Mouse (Mus musculus) left cerebral cortex, adult 9 months (tissue): ENCODE data around the gene Tnni1.

Experiments used
- DNase-seq, 2 experiments: peaks; one replicate each; pipeline ENCODE4 v3.0.0; 2022; ENCODE audit warnings: low spot score in 2 of 2

Tnni1 gene

DNA sequence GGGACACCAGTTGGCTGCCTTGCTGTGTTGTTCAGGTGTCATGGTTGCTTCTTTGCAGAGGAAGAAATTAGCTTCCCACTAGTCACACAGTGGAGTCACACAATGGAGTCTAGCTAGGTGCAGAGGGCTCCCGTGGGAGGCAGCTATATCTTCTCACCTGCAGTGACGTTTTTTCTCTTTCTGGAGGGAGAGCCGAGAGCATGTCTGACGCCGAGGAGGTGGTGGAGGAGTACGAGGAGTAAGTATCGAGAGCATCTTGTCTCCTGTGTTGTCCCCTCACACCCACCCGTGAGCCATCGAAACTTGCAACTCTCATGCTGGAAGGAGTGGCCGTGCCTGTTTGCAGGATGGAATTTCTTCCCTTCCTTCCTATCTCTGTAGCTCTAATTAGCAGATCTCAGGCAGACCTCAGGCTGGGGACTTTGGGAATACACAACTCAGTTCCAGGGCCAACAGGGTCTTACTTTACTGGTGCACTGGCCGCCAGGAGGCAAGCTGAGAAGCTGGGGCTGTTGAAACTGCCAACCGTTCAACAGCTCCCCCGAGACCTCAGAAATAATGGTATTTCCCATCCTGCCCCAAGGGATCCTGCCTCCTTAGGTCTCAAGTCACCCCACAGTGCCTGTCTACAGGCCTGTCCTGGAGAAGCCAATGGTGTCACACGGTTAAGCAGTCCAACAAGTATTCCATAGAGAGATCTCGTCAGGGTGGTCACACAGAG lies 61.6 kb downstream of the Tnni1 start:
- DNase-seq, result peak in 1 of 2 experiments; percentile 24

DNA sequence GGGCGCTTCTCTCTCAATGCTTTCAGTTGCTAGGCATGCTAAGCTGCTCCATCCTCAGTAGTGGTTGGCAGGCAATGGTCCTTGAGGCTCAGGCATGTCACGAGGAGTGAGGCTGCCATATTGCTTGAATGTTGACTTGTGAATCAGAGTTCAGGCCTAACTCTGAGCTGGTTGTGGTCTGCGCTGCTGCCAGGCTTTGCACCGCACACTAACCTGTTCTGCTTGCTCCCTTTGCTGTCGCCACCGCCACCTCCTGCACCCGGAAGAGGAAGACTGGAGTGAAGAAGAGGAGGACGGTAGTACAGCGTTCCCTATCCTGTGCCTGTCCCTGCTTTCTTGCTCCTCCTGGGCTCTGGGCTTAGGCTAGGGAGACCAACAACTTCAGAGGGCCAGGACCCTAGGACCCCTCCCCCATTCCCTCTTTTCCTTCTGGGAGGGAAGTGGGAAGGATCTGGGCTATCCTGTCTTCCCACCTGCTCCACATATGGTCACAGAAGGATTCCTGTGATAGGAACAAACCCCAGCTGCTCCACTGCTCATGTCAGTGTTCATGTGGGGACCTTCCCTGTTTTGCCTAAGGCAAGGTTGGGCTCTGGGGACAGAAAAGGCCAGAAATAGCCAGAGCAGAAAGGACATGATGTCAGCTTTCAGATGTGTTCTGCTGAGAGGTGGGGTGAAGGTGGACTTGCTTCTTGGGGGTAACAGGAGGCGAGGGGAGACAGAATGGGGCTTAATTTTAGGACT lies 64.5 kb downstream of the Tnni1 start:
- no peak for DNase-seq

DNA sequence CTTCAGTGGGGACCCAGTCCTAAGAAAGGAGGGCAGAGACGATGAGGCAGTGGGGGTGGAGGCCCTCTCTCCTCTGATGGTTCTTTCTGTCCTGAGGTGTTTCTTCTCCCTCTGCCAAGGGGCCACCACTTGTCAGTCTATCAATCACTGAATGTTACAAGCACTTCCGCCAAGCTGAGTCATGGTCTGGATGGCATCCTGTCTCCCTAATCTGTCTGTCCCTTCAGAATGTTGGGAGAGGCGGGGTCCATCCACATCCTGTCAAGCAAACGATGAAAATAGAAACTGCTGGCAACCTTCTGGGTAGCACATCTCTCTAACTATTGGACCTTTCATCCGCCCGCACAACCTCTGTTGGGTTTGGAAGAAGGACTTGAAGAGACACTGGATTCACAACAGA lies 65.2 kb downstream of the Tnni1 start:
- no peak for DNase-seq

DNA sequence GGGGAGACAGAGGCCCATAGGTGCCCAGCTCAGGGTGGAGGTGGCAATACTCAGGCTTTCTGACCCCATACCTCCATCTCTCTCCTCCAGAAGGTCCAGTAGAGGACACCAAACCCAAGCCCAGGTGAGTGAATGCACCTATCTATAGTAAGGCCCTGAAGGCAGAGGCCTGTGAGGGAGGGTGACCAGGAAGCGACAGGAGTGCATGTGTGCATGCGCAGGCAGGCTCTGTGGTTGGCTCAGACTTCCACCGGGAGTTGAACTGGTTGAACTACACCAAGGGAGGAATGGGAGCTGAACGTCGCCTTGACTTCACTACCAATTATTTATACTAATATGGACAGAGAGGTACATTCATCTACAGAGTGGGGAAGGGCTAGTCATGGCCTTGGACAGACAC lies 67.4 kb downstream of the Tnni1 start:
- no peak for DNase-seq

DNA sequence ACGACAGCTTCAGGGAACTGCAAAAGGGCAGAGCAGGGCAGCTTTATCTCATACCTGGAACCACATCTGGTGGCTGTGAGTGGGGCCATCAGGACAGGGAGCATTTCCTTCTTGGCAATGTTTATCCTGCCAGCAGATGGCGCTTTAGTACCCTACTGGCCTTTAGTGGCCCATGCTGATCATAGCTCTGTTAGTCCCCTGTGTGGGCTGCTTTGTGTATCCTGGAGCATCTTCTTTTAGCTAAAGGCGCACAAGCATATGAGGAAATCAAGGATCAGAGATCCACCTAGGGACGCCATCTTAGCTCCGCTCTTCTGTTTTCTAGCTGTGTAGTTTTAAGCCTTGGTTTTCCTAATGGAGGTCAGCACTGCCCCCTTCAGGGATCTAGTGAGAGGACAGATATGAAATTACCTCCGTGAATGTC lies 67.9 kb downstream of the Tnni1 start:
- peak in 1 of 2 experiments; percentile 31 for DNase-seq

DNA sequence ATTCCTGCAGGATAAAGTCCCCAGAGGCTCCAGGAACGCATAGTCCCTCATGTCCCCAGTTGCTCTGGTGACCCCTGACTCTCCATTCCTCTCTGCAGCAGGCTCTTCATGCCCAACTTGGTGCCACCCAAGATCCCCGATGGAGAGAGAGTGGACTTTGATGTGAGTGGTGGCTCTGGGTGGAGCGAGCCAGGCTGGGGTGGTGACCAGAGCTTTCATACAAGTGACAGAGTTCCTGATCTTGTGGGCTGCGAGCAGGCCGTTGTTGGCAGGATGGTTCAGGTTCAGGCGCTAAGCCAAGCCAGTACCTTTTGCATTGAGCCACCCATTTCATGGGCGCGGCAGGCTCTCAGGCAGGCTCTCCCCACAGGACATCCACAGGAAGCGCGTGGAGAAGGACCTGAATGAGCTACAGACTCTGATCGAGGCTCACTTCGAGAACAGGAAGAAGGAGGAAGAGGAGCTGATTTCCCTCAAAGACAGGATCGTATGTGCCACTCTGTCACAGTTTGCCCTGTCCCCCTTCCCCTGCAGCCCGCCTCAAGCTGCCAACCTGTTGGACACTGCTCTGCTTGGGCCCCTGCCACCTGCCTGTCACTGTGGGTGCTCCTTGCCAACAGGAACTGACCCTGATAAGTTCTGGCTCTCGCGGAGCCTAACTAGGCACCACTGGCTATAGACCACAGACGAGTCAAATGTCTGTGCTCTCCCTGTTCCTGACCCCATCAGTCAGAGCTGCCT lies 68.5 kb downstream of the Tnni1 start:
- DNase-seq, result no peak

DNA sequence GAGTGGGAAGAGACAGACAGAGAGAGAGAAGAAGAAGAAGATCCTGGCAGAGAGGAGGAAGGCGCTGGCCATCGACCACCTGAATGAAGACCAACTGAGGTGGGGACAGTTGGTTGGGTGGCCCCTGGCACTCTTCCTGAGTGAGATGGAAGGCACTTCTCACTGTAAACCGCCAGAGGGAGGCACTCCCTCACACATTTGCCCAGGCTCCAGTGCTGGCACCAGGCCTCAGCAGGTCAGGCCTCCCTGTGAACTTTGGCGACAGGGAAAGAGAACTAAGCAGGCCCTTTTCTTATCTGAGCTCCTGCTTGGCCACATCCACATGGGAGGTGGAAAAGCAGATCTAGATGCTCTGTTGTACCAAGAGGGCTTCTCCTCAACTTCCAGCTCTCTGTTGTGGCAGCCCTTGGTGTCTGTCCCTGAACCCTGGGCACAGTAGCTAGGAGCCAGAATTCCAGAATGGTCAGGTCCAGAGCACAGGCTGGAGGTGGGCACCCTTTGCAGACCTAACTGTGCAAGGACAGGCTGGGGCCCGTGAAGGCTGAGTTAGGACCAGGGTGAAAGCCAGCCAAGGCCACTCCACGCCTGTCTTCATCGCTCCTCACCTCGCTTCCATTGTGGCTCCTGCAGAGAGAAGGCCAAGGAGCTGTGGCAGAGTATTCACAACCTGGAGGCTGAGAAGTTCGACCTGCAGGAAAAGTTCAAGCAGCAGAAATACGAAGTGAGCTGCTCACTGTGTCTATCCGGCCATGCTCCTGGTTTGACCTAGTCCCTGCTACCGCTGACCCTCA lies 71.7 kb downstream of the Tnni1 start:
- peak in 1 of 2 experiments; percentile 40 for DNase-seq

DNA sequence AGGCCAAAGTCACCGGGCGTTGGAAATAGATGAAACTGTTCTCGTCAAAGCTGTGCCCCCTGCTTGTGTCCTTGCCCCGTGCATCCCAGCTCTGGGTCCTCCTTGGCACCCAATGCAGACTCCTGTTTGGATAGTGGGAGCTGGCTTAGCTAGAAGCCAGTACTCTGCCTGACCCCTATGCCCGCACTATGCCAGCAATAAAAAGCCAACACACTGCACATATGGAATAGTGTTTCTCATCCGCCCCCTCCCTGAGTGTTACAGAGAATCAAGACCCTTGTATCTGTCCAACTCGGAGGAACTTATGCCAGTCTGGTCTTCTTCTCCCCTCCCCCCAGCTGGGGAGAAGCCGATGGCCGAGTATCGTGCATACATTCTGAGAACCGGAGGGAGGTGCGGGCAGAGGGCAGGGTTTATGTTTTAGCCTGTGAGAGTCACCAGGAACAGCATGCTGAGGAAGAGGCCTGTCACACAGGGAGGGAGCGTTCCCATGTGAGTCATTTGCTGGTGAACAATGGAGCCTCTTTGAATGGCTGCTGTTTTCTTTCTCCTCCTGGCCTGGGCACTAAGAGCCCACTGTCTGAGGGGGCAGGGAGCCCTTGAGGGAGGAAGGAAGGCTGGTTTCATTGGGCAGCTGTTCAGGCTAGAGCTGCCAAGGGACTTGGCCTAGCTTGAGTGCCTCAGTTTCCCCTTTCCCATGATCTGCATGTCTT lies 73.0 kb downstream of the Tnni1 start:
- DNase-seq, result peak in 1 of 2 experiments; percentile 19

DNA sequence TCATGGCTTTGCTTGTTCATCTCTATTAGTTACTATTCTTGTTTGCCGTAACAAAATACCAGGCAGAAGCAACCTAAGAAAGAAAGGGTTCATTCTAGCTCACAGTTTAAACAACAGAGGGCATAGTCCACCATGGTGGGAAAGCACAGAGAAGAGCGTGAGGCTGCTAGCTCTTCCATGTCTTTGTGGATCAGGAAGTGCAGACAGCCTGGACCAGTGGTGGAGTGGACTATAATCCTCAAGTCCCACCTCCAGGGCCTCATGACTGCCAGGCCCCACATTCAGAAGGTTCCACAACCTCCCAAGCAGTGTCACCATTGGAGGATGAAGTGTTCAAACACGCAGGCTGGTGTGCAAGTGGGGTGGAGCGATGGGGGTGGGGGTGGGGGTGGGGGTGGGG lies 74.0 kb downstream of the Tnni1 start:
- no peak for DNase-seq

DNA sequence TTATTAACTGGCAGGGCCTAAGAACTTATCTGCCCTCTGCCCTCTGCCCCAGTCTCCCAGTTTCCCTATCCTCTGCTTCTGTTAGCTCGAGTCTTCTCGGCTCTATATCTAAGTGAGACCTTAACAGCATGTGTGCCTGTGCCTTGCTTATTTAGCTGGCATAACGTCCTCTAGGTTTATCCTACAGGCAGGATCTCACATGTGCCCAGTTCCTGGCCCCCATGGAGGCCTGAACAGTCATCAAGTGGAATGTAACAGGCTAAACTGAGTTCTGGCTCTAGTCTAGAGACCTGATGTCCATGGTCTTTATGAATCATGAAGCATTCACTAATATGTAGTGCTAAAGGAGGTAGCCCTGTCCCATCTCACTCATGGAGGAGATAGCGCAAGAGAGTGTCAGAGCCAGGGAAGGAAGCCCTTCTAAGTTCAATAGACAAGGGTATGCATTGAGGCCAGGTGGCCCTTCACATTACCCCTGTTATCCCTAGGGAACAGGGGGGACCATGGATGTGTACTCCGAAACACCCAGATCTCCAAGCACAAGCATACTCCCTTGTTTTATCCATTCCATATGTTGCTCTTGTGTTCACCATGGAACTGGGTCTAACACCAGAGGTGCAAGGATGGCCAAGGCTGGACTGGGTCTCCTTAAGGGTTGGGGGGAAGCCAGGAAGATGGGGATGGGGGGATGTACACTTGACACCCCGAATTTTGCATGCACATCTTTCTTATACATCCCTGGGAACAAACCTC lies 75.5 kb downstream of the Tnni1 start:
- no peak for DNase-seq

DNA sequence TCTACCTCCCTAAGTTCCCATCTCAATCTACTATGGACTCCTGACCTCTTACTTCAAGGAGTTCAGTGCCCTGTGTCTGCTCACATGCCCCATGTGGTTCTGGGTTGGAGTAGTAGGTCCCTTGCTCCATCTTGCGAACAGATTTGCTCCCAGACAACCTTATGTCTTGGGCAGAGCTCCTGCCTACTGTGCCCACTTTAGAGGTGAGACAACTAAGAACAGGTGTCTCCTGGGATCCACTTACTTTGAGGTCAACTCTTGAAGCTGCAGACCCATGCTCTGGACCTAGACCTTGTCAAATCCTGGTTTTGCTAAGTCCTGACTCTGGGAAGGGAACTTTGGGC lies 76.1 kb downstream of the Tnni1 start:
- DNase-seq, result no peak

DNA sequence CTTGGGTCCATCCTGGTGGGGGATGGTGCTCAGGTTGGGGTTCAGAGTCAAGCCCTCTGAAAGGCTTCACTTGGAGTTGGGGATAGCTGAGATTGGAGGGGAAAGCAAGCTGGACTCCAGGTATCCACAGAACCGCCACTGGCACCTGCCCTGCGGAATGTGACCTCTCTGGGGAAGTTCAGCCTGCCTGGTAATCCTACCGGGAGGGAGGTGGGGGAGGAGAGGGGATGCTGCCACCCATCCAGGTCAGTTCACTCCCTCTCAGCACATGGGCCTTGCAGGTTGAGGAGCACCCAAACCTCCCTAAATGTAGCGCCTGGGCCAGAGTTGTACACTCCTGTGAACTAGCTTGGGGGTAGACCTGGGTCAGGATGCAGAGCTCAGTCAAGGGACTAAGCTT lies 76.8 kb downstream of the Tnni1 start:
- DNase-seq, result no peak

DNA sequence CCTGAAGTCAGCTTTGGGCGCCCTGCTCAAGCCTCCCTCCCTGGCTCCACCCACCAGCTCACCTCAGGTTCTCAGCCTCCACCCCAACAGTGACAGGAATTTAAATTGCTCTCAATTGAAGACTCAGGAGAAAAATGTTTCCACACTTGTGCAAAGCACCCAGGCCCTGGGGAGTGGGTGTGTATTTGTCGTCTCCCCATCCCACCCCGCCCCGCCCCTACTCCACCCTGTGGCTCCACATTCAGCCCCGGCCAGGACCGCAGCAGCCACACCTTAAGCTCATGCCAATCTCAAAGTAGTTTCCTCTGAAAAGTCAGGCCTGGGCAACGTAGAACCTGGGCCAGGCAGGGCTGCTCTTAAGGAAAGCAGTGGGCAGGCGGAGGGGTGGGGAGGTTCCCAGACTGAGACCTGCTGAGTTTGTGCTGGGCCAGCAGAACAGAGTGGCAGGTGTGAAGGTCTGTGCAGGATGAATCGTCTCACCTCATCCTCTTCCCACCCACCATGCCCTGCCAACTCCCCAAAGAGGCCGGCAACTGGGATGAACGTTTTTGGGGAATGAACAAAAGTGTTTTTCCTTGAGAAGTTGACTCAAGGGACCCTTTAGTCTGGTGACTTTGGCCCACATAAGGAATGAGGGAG lies 78.0 kb downstream of the Tnni1 start:
- DNase-seq, result no peak

DNA sequence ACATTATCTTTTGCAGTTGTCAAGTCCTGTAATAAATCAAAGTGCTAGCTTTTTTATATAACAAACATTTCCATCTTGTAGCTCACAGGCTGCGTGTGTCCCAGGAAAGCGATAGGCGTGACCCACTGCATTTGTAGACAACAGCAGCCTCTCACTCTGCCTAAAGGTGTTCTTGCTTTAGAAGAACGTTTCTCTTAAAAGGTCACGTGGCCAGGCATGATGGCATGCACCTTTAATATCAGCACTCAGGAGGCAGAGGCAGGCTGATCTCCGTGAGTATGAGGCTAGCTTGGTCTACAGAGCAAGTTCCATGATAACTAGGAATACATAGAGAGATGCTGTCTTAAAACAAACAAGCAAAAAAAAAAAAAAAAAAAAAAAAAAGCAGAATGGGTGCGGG lies 79.3 kb downstream of the Tnni1 start:
- no peak for DNase-seq
